Mouse (Mus musculus): ENCODE data around the gene Apc2. TPM values are rescaled to one million over a fixed set of nuclear protein-coding genes. Genes with fewer than 3 reads are reported as not detected.
A peak's percentile ranks its signal among the peaks of the same experiment; 100 is the strongest.
"Not testable (repeated sequence)": the region's sequence is repeated elsewhere in the genome, so short reads cannot be mapped to it uniquely, and the experiment has no call there.

The Apc2 gene
- polyA plus RNA-seq (2015; fragmentation: Nextera tagmentation; extraction: Ambion mirVana) = 205 and 210 TPM in 2 replicates

DNA sequence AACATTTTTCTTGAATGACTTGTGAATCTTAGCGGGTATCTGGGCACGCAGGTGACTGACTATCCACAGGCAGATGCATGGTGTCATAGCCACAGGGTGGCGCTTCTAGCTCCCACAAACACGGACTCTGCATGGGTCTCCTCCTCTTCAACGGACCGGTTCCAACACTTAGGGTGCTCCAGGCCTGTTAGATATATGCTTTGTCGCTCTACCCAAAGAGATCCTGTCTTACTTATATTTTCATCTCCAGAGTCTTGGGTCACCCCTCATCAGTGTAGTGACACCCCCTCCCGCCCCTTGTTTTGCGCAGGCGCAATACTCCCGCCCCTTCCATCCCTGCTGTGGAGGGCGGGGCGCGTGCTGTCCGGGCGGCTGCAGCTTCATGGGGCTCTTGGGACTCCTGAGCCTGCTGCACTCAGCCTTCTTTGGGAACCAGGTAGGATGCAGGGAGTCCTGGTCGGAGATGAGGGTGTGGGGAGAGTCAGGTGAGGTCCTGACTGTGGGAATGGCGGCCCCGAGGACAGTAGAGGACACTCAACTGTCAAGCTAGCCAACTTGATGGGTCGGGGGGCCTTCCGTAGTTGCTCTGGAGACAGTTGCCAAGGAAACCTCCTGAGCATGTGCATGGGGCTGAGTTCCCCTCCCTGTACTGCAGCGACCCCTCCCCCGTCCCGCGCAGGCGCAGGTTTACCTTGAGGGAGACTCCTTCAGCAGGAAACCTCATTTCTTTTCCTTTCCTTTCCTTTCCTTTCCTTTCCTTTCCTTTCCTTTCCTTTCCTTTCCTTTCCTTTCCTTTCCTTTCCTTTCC lies at the start of gene Apc2:
Gene Apc2 (plus strand): TSS at position 360 of the 808 bp plus-strand sequence.
- Histone ChIP-seq H3K9ac (replicated peaks) (peak within 1 kb of the TSS; percentile 56), H3K27ac (replicated peaks) (peak within 1 kb of the TSS; percentile 97), H3K27me3 (no peaks in the 10 kb centered on the region), H3K9me3 (no peaks in the 10 kb centered on the region), H3K36me3 (peaks cover 13% of the 10 kb centered on the region), H3K4me1 (peaks cover 72% of the 10 kb centered on the region), H3K4me2 (replicated peaks) (peak within 1 kb of the TSS; percentile 78), H3K4me3 (peak within 1 kb of the TSS; percentile 54)
- peak; percentile 55 for ATAC-seq (replicated peaks)
- under 1% methylated on average over 26 of the region's 26 CpGs for WGBS

DNA sequence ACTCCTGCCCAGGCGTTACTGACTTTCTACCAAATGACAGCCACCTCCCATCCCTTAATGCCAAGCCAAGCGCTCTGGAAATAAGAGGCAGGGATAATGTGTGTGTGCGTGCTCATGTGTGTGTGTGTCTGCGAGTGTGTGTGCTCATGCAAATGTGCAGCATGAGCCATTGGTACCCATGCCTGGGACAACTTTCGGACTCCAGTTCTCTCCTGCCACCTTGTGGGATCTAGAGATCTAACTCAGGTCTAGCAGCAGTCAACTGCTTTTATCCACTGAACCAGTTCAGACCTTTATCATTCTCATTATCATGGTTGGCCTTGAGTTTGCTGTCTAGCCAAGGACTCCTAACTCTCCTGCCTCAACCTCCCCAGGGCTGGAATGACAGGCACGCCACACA lies 47.9 kb upstream of the Apc2 start:
- ATAC-seq (replicated peaks) = no peak
- Histone ChIP-seq H3K4me2 (replicated peaks) (no peak overlapping the region), H3K9me3 (no peaks in the 10 kb centered on the region), H3K9ac (replicated peaks) (no peak overlapping the region), H3K27me3 (no peaks in the 10 kb centered on the region), H3K36me3 (peaks cover 14% of the 10 kb centered on the region), H3K27ac (replicated peaks) (no peak overlapping the region; the same call in 1 of the 2 replicates), H3K4me3 (no peak overlapping the region), H3K4me1 (peaks cover 27% of the 10 kb centered on the region)
- WGBS = 45% methylated on average over 6 of the region's 6 CpGs

DNA sequence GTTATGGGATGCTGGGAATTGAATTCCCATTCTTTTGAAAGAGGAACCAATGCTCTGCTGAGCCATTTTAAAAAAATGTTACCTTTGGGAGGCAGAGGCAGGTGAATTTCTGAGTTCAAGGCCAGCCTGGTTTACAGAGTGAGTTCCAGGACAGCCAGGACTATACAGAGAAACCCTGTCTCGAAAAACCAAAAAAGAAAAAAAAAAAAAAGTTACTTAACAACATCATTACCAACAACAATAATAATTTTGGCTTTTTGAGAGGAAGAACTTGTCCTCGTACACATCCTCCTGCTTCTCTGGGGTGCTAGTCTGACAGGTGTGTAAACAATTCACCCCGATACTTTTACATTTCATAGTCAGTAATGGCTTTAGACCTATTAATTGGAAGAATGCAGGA lies 47.3 kb upstream of the Apc2 start:
- peak overlapping the region; percentile 69 for H3K4me2 ChIP-seq (replicated peaks)

DNA sequence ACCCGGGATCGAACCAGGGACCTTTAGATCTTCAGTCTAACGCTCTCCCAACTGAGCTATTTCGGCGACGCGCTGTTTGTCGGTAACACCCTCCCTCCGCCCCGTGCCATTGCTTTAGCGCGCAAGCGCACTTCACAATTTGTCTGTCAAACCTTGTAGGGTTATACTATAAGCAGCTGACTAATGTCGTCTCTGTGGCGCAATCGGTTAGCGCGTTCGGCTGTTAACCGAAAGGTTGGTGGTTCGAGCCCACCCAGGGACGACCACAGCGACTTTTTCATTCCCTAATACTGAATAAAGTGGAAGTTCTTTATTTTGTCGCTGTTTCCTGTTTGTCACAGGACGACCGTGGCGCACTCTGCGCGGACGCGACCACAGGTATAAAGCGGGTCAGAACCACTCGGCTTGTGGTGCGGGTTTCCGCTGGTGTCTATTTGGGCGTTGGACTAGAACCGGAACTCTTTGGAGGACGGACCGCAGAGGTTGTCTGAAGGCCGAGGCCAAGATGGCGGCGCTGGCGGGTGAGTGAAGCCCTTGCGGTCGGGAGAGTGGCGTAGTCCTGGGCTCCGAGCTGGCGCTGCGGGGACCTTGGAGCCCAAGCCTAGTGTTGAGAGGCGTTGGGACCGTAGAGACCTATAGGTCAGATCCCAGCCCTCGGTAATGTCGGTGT lies 46.7 kb upstream of the Apc2 start, which contains the start of gene Ndufs7:
Gene Ndufs7 (plus strand): TSS at position 151 of the 670 bp plus-strand sequence.
- Histone ChIP-seq H3K36me3 (peaks cover 8% of the 10 kb centered on the region), H3K4me1 (peaks cover 27% of the 10 kb centered on the region), H3K27me3 (no peaks in the 10 kb centered on the region), H3K27ac (replicated peaks) (peak within 1 kb of the TSS; percentile 92), H3K4me2 (replicated peaks) (peak within 1 kb of the TSS; percentile 69), H3K9ac (replicated peaks) (peak within 1 kb of the TSS; percentile 73), H3K4me3 (peak within 1 kb of the TSS; percentile 71), H3K9me3 (no peaks in the 10 kb centered on the region)
- WGBS = under 1% methylated on average over 53 of the region's 53 CpGs
- peak; percentile 89 for ATAC-seq (replicated peaks)

More for the DNA sequence above, 47.3 kb upstream of the Apc2 start:
- ATAC-seq (replicated peaks); H3K27ac ChIP-seq (replicated peaks); H3K36me3 ChIP-seq; H3K9me3 ChIP-seq; H3K9ac ChIP-seq (replicated peaks); H3K27me3 ChIP-seq: not testable (repeated sequence)
- 40% methylated on average over 3 of the region's 3 CpGs for WGBS
- peak overlapping the region; percentile 71 for H3K4me3 ChIP-seq
- peaks cover 27% of the 10 kb centered on the region for H3K4me1 ChIP-seq

DNA sequence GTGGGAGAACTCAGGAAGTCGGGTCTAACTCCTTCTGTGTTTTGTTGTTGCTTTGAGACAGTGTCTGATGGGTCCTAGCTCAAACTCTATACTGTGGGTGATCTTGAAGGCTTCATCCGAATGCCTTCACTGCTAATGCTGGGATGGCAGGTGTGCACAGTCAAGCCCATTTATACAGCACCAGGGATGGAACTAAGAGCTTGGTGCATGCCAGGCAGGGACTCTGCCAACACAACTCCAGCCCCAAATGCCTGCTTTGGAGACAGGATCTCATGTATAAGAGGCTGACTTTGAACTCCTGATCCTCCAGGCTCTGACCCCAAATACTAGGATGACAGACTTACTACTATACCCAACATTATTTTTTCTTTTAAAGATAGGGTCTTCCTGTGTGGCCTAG lies 45.7 kb upstream of the Apc2 start:
- ATAC-seq (replicated peaks) = no peak
- H3K4me3 ChIP-seq = peak overlapping the region; percentile 71
- no peaks in the 10 kb centered on the region for H3K27me3 ChIP-seq
- WGBS = 49% methylated on average over 2 of the region's 2 CpGs
- H3K4me2 ChIP-seq (replicated peaks) = peak overlapping the region; percentile 69
- H3K27ac ChIP-seq (replicated peaks) = peak overlapping the region; percentile 92
- peaks cover 15% of the 10 kb centered on the region for H3K36me3 ChIP-seq
- no peaks in the 10 kb centered on the region for H3K9me3 ChIP-seq
- peak overlapping the region; percentile 73 for H3K9ac ChIP-seq (replicated peaks)
- peaks cover 27% of the 10 kb centered on the region for H3K4me1 ChIP-seq

DNA sequence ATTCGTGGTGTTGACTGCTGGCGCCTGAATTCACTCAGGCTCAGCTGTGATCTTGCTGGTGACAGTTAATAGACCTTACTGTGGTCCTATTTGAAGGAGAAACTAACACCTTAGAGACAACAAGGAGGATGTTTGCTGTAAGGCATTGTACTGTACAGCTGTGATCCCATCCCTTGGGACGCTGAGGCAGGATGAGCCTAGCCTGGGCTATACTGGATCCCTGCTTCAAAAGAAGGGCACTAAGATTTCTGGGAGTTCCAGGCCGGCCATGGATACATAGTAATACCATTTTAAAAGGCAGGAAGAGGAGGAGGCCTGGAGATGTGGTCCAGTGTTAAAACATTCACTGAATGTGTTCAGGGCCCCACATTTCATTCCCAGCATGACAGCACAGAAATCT lies 45.2 kb upstream of the Apc2 start:
- Histone ChIP-seq H3K9ac (replicated peaks) (no peak overlapping the region), H3K27ac (replicated peaks) (no peak overlapping the region), H3K36me3 (peaks cover 20% of the 10 kb centered on the region), H3K27me3 (no peaks in the 10 kb centered on the region), H3K4me2 (replicated peaks) (0 out of 2 replicates have a peak overlapping the region, but pooled peaks have one; percentile 69), H3K4me3 (peak overlapping the region; percentile 71), H3K4me1 (peaks cover 21% of the 10 kb centered on the region), H3K9me3 (no peaks in the 10 kb centered on the region)
- WGBS = 88% methylated on average over 4 of the region's 4 CpGs
- ATAC-seq (replicated peaks) = no peak

DNA sequence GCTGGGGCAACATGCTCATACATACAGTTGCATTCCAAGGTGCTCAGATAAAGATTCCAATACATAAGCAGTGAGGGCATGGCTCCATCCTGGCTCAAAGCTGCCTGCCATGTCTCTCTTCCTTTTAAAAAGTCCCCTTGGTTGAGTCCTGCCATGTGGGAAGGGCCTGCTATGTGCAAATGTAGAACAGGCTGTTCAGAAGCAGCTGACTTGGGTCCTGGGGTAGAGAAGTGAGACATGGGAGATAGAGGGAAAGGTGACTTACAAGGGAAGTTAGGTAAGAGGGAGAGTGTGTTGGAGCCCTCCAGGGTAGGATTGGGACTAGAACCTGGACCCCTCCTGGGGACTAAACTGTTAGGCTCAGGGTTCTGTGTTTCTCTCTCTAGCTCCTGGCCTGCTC lies 43.8 kb upstream of the Apc2 start:
- Histone ChIP-seq H3K9ac (replicated peaks) (no peak overlapping the region), H3K4me1 (peaks cover 21% of the 10 kb centered on the region), H3K27me3 (no peaks in the 10 kb centered on the region), H3K4me2 (replicated peaks) (no peak overlapping the region), H3K36me3 (peaks cover 33% of the 10 kb centered on the region), H3K4me3 (no peak overlapping the region), H3K27ac (replicated peaks) (no peak overlapping the region), H3K9me3 (no peaks in the 10 kb centered on the region)
- no peak for ATAC-seq (replicated peaks)

DNA sequence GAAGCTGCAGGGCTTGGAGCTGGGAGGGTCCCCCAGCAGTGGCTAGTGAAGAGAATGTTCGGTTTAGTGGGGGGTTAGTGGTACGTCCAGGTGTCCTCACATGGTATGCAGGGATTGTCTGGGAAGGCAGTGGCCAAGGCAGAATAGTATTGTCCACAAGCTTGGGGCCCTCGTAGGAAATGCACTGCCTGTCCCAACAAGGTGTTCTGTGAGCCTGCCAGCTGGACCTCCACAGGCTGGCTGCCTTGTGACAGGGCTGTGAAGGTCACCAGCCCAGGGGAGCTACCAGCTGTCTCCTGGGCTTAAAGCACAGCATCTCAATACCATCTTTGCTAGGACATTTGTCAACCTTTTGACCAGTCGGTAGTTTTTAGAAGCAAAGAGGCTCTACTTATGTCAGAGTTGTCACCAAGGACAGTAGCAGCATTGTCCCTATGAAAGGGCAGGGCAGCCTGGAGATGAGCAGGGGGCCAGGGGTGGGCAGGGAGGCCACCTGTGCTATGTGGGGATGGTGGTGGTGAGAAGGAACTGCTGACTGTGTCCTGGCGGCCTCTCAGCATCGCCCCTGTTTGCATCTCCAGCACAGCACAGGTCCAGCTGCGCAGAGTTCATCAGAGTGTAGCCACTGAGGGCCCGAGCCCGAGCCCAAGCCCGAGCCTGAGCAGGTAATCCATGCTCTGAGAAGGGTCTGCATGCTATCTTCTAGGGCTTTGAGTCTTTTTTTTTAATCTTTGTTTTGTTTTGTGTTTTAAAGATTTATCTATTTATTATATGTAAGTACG lies 43.1 kb upstream of the Apc2 start:
- no peak overlapping the region for H3K4me2 ChIP-seq (replicated peaks)
- no peaks in the 10 kb centered on the region for H3K27me3 ChIP-seq
- H3K9me3 ChIP-seq = no peaks in the 10 kb centered on the region
- 92% methylated on average over 11 of the region's 11 CpGs for WGBS
- no peak overlapping the region for H3K9ac ChIP-seq (replicated peaks)
- no peak for ATAC-seq (replicated peaks)
- peaks cover 34% of the 10 kb centered on the region for H3K36me3 ChIP-seq
- no peak overlapping the region for H3K27ac ChIP-seq (replicated peaks)
- H3K4me1 ChIP-seq = peaks cover 21% of the 10 kb centered on the region
- H3K4me3 ChIP-seq = no peak overlapping the region

DNA sequence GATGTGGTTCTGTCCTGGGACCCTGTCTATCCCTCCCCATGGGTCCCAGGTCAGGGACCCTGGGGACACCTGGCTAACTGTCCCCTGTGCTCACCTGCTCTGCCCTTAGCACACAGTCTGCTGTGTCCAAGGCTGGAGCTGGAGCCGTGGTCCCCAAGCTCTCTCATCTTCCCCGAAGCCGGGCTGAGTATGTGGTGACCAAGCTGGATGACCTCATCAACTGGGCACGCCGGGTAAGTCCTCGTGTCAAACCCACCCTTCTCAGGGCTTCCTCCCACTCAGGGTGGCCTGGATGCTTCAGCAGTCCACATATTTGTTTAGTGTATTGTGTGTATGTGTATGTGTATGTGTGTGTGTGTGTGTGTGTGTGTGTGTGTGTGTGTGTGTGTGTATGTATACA lies 42.2 kb upstream of the Apc2 start:
- no peak for ATAC-seq (replicated peaks)
- peaks cover 17% of the 10 kb centered on the region for H3K4me1 ChIP-seq
- 94% methylated on average over 6 of the region's 6 CpGs for WGBS

DNA sequence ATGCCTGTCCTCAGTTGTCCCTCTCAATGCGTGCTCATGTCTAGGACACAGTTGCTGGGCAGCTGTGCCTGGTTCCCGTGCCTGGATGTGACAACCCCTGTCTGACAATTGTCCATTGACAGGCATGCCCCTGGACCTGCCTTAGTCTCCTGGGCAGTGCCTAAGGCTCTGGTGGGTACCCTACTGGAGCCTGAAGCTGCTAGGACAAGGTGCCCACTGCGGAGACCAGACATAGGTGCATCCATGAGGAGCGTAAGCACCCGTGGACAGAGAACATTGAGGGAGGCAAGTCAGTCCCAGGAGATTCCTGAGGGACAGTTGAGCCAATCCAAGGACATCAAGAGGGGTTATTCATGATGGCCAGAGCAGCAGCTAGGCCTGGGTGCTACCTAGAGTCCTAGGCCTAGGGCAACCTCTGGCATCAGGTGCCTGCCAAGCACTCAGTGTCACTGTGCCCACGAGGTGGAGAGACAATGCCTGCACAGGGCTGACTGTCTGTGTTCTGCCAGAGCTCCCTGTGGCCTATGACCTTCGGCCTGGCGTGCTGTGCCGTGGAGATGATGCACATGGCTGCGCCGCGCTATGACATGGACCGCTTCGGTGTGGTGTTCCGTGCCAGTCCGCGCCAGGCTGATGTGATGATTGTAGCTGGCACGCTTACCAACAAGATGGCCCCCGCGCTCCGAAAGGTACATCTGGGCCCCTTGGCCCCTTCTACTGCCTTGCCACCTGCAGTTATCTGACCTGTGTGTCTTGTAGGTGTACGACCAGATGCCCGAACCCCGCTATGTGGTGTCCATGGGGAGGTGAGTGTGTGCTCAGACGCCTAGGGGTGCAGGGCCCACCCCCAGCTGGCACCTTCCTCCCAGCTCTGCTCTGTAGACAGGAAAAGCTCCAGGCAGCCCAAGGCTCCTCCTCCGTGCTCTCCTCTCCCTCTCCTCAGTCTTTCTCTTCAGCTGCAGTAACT lies 41.2 kb upstream of the Apc2 start:
- H3K27me3 ChIP-seq = no peaks in the 10 kb centered on the region

More for the DNA sequence above, 42.2 kb upstream of the Apc2 start:
- Histone ChIP-seq H3K9ac (replicated peaks) (no peak overlapping the region), H3K9me3 (no peaks in the 10 kb centered on the region), H3K27ac (replicated peaks) (no peak overlapping the region), H3K27me3 (no peaks in the 10 kb centered on the region), H3K4me3 (no peak overlapping the region), H3K36me3 (peaks cover 40% of the 10 kb centered on the region), H3K4me2 (replicated peaks) (no peak overlapping the region)

More for the DNA sequence above, 41.2 kb upstream of the Apc2 start:
- no peak for ATAC-seq (replicated peaks)
- no peak overlapping the region for H3K9ac ChIP-seq (replicated peaks)
- peaks cover 40% of the 10 kb centered on the region for H3K36me3 ChIP-seq
- H3K9me3 ChIP-seq = no peaks in the 10 kb centered on the region
- no peak overlapping the region for H3K27ac ChIP-seq (replicated peaks)
- 95% methylated on average over 26 of the region's 26 CpGs for WGBS
- peaks cover 20% of the 10 kb centered on the region for H3K4me1 ChIP-seq
- no peak overlapping the region for H3K4me3 ChIP-seq
- H3K4me2 ChIP-seq (replicated peaks) = no peak overlapping the region

All from forebrain, embryonic 15.5 days (tissue).